Mouse (Mus musculus): Measurements from ENCODE around the gene Sipa1l3.

Sipa1l3 gene

DNA sequence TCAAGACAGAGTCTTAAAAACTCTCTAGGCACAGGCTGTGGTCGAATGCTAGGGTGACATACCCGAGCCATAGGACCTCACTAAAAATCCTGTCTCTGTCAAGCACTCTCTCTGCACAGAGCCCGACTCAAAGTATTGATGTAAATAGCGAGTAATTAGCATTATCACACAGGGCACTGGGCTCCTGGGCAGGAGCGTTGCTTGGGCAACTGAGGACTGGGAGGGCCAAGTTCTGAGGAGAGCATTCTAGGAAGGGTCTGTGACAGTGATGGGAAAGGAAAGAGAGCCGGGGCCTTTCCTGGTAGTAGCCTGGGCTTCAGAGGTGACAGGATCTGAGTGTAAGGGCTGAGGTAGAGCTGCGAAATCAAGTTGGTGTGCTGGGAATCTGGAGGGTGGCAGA is 212.3 kb downstream of the Sipa1l3 start:
- DNase-seq (ENCODE audit: low spot score in 2 of 2), result no peak

DNA sequence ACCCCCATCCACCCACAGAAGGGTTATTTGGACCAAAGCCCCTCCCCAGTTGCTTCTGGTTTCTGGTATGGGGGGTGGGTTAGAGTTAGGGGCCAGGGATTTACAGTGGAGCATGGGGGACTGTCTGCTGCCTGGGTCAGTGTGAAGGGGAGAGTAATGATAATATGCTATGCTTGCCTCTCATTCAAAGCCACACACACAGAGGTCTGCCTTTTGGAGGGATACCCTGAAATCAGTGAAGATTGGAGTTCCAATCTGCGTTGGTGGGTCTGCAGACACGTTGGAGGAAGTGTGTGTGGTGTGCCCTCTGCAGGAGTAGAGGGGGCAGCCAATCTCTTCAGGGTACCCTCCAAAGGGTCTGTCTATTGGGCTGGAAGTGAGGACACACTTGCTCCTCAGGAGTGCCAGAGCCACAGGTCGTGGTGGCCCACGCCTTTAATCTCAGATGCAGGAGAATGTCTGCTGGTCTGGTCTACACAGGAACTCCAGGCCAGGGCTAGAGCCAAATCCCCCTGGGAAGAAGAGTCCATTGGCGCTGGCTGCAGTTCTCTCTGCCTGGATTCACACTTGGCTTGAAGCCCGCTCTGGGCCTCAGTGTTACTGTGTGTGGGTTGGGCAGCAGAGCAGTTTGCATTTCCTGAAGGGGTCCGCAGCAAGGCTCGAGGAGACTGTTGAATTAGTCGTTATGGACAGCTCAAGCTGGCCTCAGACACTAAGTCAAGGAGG is 213.0 kb downstream of the Sipa1l3 start:
- DNase-seq (ENCODE audit: low spot score in 2 of 2), result no peak

GRCm38 (mm10) chr7:29304463-29305262 is 213.8 kb downstream of the Sipa1l3 start:
- peak in 1 of 2 experiments; percentile 22 for DNase-seq (ENCODE audit: low spot score in 2 of 2)

DNA sequence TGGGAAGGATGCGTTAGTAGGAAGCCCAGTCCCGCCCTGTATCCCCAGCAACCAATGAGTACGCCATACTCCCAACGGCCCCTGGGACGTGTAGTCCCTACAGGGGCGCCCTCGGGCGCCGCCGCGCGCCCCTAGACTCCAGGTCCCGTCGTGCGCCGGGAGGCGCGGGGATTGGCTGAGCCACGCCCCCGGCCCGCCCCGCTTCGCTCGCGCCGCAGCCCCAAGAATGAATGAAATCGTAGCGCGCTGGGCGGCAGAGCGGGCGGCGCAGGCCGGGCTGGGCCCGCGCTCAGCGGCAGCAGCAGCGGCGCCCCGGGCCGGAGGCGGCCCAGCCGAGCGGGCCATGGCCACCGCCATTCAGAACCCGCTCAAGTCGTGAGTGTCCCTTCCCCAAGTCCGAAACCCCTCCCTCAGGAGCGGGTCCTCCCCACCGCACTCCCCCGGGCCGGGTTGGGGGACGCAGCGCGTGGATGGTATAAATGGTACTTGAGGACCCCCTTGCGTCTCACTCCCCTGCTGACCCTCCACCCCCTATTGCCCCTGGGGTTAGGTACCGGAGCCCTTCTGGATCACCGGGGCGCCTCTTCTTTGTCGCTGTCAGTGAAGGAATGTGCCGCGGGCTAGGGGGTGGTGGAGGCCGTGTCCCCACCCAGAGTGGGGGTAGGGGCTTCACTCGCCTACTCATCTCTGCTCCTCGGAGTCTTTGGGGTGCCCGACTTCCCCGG is 214.5 kb downstream of the Sipa1l3 start, which contains the start of gene Dpf1:
Gene Dpf1, plus strand, starts transcription at position 214 of the 725 bp plus-strand sequence.
- peak; percentile 74 to 80 for DNase-seq (ENCODE audit: low spot score in 2 of 2)

GRCm38 (mm10) chr7:29302641-29303040 is 215.8 kb downstream of the Sipa1l3 start:
- no peak for DNase-seq (ENCODE audit: low spot score in 2 of 2)

- DNase-seq (ENCODE audit: low spot score in 2 of 2), result peak; percentile 44 to 59
Observed at GRCm38 (mm10) chr7:29301127-29301566, 217.3 kb downstream of the Sipa1l3 start.

GRCm38 (mm10) chr7:29296998-29297397 is 221.4 kb downstream of the Sipa1l3 start:
- no peak for DNase-seq (ENCODE audit: low spot score in 2 of 2)

DNA sequence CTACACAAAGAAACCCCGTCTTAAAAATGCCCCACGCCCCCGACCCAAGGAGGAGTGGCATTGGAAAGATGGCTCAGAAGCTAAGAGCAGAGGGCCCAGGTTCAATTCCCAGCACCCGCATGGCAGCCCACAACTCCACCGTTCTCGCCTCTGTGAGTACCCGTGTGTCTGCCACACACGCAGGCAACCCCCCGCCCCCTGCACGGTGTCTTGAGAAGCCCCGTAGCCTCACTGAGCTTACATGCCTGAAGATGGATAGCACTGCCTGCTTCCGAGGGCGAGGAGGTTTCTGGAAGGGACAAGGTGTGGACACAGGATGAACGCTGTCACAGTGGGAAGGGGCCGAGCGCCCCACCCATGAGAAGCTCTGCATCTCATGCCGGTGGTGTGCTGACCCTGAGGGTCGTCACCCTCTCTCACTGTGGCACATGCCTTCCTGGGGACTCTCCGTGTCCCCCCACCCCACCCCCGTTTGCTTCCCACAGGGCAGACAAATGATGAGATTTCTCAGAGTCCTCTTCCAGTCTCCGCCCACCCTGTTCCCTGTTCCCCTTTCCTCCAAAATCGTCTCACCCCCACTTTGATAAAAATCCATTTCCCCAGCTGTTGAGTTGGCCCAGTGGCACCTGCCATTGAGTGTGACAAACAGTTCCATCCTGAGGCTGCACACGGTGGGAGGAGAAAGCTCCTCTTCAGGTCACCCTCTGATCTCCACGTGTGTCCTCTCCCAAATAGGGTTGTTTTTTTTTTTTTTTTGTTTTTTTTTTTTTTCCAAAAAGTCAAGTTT is 222.4 kb downstream of the Sipa1l3 start:
- DNase-seq (ENCODE audit: low spot score in 2 of 2), result no peak

DNA sequence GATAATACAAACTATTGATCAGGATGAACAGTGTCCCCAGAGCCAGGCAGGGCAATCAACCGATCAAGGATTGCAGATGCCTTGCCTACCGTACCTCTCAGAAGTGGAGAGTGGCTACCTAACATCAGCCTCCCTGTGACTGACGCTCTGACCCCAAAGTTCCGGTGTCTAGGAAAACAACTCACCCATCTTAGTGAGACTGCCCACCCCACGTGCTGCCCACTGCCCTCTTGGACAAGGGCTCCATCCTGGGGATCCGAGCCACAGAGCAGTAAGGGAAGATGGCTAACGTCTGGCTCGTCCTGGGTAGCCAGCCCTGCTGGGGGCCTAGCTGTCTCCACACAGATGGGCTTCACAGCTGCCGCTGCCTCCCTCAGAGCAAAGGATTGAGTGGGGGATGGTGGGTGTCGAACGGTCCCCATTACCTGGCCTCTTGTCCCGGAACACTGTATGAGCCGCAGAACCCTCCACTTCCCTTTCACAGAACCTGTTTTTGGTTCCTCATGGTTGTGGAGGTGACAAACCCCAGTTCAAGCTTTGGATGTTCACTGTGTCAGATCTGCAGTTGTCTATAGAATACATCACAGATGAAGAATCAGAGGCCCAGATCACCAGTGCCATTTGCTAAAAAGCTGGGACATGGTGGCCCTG is 224.2 kb downstream of the Sipa1l3 start:
- DNase-seq (ENCODE audit: low spot score in 2 of 2), result no peak

- DNase-seq (ENCODE audit: low spot score in 2 of 2), result no peak
Observed at GRCm38 (mm10) chr7:29293131-29294065, 225.0 kb downstream of the Sipa1l3 start.

DNA sequence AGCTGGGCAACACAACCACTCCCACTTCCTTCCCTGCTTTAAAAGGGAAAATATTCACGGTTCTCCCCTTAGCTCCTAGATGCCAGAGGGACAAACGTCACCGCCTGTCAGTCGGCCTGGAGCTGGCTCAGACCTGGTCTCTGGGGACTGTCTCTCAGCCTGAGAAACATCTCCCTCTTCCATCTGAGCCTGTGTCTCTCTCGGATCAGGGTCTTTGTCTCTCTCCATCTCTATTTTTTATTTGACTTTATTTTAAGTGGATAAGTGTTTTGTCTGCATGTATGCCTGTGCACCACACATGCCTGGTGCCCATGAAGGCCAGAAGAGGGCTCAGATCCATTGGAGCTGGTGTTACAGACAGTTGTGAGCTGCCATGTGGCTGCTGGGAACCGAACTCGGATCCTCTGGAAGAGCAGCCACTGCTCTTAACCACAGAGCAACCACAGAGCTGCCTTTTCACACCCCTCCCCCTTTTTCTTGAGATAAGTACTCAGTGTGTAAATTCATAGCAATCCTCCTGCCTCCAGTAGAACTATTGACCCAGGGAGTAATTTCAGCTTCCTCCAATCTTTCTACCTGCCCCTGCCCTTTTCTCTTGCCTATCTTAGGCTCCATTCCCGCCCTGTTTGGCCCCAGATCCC is 225.9 kb downstream of the Sipa1l3 start:
- no peak for DNase-seq (ENCODE audit: low spot score in 2 of 2)

- no peak for DNase-seq (ENCODE audit: low spot score in 2 of 2)
Observed at GRCm38 (mm10) chr7:29291616-29292457, 226.6 kb downstream of the Sipa1l3 start.

GRCm38 (mm10) chr7:29290691-29291485 is 227.6 kb downstream of the Sipa1l3 start:
- DNase-seq (ENCODE audit: low spot score in 2 of 2), result no peak

DNA sequence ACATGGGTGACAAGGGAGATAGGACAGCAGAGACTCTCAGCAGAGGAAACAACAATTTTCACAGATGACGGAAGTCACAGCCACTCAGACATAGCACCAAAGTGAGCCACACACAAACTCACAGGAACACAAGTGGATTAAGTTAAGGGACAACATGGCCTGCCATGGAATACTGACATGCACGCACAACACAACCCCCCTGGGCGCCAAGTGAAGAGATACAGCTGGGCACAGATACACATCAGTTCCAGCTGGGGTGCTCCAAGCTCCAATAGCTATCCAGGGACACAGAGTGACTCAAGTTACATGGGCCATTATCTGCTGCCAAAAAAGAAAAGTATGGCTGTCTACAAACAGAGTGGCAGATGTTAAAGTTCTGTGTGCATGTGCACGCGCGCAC is 228.6 kb downstream of the Sipa1l3 start:
- no peak for DNase-seq (ENCODE audit: low spot score in 2 of 2)

DNA sequence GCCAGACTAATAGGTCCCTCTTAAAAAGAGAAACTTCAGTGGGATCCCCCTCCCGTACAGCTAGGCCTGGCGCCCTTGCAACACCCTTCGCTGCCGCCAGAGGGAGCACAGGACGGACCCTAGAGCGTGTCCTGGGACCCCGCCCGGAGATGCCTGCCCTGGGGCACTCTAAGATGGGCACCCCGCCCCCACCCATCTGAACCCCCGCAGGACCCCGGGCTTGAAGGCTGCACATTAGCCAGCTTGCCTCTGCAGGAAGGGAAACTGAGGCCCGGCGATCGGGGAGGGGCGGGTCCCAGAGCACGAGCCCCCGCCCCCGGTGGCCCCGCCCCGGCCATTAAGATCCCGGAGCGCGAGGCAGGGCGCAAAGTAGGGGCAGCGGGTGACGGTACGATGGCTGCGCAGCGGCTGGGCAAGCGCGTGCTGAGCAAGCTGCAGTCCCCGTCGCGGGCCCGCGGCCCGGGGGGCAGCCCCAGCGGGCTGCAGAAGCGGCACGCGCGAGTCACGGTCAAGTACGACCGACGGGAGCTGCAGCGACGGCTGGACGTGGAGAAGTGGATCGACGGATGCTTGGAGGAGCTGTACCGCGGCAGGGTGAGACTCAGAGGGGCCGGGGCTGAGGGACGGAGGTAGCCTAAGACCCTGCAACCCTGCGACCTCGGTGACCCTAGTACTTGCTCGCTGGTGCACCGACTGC is 229.4 kb downstream of the Sipa1l3 start, which contains the start of gene Ppp1r14a:
Gene Ppp1r14a, plus strand, starts transcription at position 367 of the 697 bp plus-strand sequence.
- DNase-seq (ENCODE audit: low spot score in 2 of 2), result peak in 1 of 2 experiments; percentile 36

- DNase-seq (ENCODE audit: low spot score in 2 of 2), result no peak
Observed at GRCm38 (mm10) chr7:29288079-29288478, 230.4 kb downstream of the Sipa1l3 start.

DNA sequence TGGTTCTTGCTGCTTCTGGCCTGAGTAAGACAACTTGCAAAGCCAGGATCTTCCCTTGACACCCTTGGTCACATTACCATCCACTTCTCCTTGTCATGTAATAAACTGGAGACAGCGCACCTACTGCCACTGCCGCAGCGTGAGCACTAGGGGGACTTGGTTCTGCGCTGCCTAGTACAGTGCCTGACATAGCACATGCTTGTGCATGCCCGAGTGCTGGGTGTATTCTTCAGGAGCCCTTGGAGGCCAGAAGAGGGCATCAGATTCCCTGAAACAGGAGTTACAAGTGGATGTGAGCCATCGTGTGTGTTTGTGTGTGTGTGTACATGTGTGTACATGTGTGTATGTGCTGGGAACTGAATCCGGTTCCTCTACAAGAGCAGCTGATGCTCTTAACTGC is 231.0 kb downstream of the Sipa1l3 start:
- no peak for DNase-seq (ENCODE audit: low spot score in 2 of 2)
